9 mouse cellular contexts compared by ENCODE assay signal in the genomic region with DNA sequence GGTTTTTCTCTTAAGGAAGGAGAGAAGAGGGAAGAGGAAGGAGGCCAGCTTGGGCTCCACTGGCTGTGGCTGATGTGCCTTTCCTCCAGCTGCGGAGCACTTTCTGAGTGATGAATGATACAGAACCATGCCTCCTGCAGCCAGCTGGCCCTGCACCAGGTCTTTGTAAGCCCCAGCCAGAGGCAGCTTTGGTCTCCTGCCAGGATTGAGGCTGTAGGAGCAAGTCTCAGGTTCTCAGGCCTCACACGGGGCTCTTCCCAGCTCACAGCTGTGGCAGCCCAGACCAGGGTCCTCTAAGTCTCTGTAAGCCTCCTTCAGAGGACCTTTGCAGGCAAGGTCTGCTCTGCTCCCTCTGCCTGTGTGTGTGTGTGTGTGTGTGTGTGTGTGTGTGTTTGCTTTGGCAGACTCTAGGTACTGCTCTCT.
A peak's percentile ranks its signal among the peaks of the same experiment; 100 is the strongest.
DNase-seq lines count a peak whose midpoint lies in the region; ATAC-seq and TF ChIP-seq lines count a peak whose summit lies in the region.
"Had no signal": no experiment of that assay in that cellular context is flagged by ENCODE, and none has a peak within 500 bp of the region (broad histone marks: within the 10 kb centered on the region; RNA-seq: fewer than 3 reads in every experiment).

No protein-coding gene starts in this region.

- WGBS in liver, postnatal 0 days (ENCODE audit: insufficient replicate concordance): 5% methylated on average over 2 of the region's 2 CpGs

- H3K4me2 ChIP-seq in liver, postnatal 0 days (ENCODE audit: low read depth, low read length): no peak overlapping the region

- no peaks in the 10 kb centered on the region for H3K9me3 ChIP-seq in liver, postnatal 0 days (ENCODE audit: low read length)

- H3K27ac ChIP-seq in liver, postnatal 0 days (ENCODE audit: low read depth): peak overlapping the region; percentile 85
- H3K27ac ChIP-seq: macrophage had no signal

- ATAC-seq in liver, postnatal 0 days: peak; percentile 53; the same call in 1 of the 2 replicates

- intact Hi-C loops in heart, postnatal 10 days (cut with DNase I): loop anchor here (5.0 kb wide), 1 partner anchor 52 kb away; no protein-coding TSS in a partner anchor

- H3K36me3 ChIP-seq in liver, postnatal 0 days (replicated peaks; ENCODE audit: insufficient read depth, low read length): no peaks in the 10 kb centered on the region

- DNase-seq in layer of hippocampus, adult 11-12 months (ENCODE audit: low spot score): peak; percentile 52
- no peak for DNase-seq in layer of hippocampus, adult 9-10 months (ENCODE audit: low spot score)
- peak; percentile 52 for DNase-seq in forelimb bud, embryonic 11.5 days (ENCODE audit: low read depth, low spot score)
- DNase-seq in heart, postnatal 10 days: peak; percentile 95 to 96
- DNase-seq in kidney, postnatal 4 days: peak; percentile 87 to 92
- DNase-seq in liver, postnatal 0 days: peak; percentile 64
- peak; percentile 77 for DNase-seq in ovary, adult 18-20 months (ENCODE audit: low spot score)
- DNase-seq in urinary bladder, postnatal 14 days (ENCODE audit: low spot score): peak; percentile 87

- TF ChIP-seq EP300 in liver, postnatal 0 days (IDR thresholded peaks at IDR 0.05; ENCODE audit: low read depth): no peak

- H3K9ac ChIP-seq in liver, postnatal 0 days (replicated peaks): no peak overlapping the region

- H3K4me3 ChIP-seq in liver, postnatal 0 days (ENCODE audit: low read depth, low read length): no peak overlapping the region

- H3K4me1 ChIP-seq in liver, postnatal 0 days (ENCODE audit: insufficient read depth): peaks cover 16% of the 10 kb centered on the region

- TF ChIP-seq CTCF in liver, postnatal 0 days (IDR thresholded peaks at IDR 0.05; ENCODE audit: low read depth): no peak

- no peaks in the 10 kb centered on the region for H3K27me3 ChIP-seq in liver, postnatal 0 days (ENCODE audit: insufficient read depth, low read length)
